Mouse (Mus musculus) embryonic fibroblast, embryonic 13.5 days (primary cell): ENCODE measurements at regions not wholly inside any gene's neighbourhood (a gene's known extent, or its start where the extent isn't known, plus 50 kb on each side); places are given as distances from the start of the nearest gene placed in this dataset.

Source experiments
- H3K27ac ChIP-seq: 2 replicates; pipeline ENCODE4 v1.5.1; 2012; ENCODE audit warnings: low read length, control low read depth, inconsistent platforms; ENCODE audit not compliant: insufficient read depth
- H3K4me1 ChIP-seq: 2 replicates; pipeline ENCODE4 v1.6.1; 2011; ENCODE audit warnings: low read length; ENCODE audit not compliant: control insufficient read depth, insufficient read depth
- H3K4me3 ChIP-seq: 2 replicates; pipeline ENCODE4 v1.5.1; 2011; ENCODE audit warnings: mild to moderate bottlenecking, control low read depth, low read length; ENCODE audit not compliant: insufficient read depth
- CTCF ChIP-seq: IDR thresholded peaks from 2 replicates; pipeline ENCODE4 v1.5.1; 2011; ENCODE audit warnings: mild to moderate bottlenecking, control low read depth, low read length, moderate library complexity, borderline replicate concordance; ENCODE audit not compliant: insufficient read depth
- POLR2A ChIP-seq: IDR thresholded peaks from 2 replicates; pipeline ENCODE4 v1.6.1; 2011; ENCODE audit warnings: low read depth, mild to moderate bottlenecking, control low read depth, low read length, moderate library complexity

- TF ChIP-seq POLR2A (no peak), CTCF (no peak)
- H3K4me1 ChIP-seq: no peaks in the 10 kb centered on the region
- H3K27ac ChIP-seq: no peak overlapping the region
- no peak overlapping the region for H3K4me3 ChIP-seq
Observed at GRCm38 (mm10) chr10:43824009-43824408, 77.5 kb downstream of the Qrsl1 start.
